Mouse (Mus musculus): ENCODE data around the gene 1700003E16Rik. TPM values are rescaled to one million over a fixed set of nuclear protein-coding genes. Genes with fewer than 3 reads are reported as not detected.

Gene 1700003E16Rik
- polyA plus RNA-seq, 1 experiment from 2014 or later, result 0.64 TPM

DNA sequence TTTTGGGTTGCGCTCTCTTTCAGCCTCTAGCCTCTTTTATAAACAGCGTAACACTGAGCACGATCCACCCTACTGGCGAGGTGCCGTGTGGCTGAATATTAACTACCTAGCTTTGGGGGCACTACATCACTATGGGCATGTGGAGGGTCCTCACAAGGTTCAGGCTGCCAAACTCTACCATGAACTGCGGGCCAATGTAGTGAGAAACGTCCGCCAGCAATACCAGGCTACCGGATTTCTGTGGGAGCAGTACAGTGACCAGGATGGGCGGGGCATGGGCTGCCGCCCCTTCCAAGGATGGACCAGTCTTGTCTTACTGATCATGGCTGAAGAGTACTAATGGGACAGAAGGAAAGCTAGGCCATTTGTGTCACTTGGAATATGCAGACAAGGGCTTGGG, 37.8 kb upstream of the 1700003E16Rik start:
- no peaks in the 10 kb centered on the region for H3K27me3 ChIP-seq (replicated peaks)
- H3K9me3 ChIP-seq, result no peaks in the 10 kb centered on the region
- no peak for ATAC-seq (ENCODE audit: extremely low read depth, insufficient number of reproducible peaks, low FRiP score, low TSS enrichment)
- H3K27ac ChIP-seq (replicated peaks), result no peak overlapping the region
- H3K36me3 ChIP-seq, result peaks cover 31% of the 10 kb centered on the region
- H3K9ac ChIP-seq, result no peak overlapping the region
- WGBS, result 83% methylated on average over 11 of the region's 11 CpGs
- no peak overlapping the region for H3K4me2 ChIP-seq
- H3K4me3 ChIP-seq, result no peak overlapping the region
- H3K4me1 ChIP-seq, result peaks cover 57% of the 10 kb centered on the region

DNA sequence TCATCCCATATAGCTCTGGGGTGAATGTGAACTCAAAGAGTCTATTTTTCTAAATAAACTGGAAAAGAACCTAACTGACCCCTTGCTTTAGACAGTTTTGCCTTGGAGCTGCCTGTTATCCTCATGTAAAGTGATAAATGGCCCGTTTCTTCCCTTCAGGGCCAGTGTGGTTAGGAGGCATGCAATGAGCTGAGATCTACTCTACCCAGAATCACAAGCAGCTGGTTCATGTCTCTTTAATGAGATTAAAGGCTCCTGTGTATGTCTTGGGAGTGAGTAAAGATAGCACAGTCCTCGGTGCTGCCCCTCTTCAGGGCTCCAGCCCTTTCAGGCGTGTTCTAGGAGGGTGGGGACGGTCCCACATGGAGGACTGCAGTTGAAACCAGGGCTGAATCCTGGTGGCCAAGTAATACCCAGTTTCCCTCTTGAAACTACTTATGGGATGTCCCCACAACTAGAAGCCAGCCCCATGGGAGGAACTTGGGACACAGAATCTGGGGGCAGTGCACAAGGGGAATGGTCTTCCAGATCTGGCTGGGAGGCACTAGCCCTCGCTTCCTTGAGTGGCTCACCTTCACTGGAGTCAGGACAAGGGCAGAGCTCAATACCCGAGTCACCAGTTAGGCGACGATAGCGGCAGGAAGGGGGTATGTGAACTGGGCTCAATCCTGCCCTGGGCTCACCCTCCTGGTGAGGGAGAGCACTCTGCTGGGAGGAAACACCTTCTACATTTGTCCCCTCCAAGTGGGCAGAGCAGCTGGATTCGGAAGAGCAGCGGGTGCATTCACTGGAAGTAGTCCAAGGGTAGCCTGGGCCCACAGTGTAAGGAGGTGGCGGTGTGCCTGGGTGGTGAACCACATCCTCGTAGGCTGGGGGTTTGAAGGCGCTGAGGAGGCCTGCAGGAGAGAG, 37.1 kb upstream of the 1700003E16Rik start:
- no peak overlapping the region for H3K4me3 ChIP-seq
- no peak for ATAC-seq (ENCODE audit: extremely low read depth, insufficient number of reproducible peaks, low FRiP score, low TSS enrichment)
- H3K4me2 ChIP-seq, result no peak overlapping the region
- peaks cover 60% of the 10 kb centered on the region for H3K4me1 ChIP-seq
- no peaks in the 10 kb centered on the region for H3K27me3 ChIP-seq (replicated peaks)
- H3K9me3 ChIP-seq, result no peaks in the 10 kb centered on the region
- 0 out of 2 replicates have a peak overlapping the region, but pooled peaks have one; percentile 20 for H3K27ac ChIP-seq (replicated peaks)
- 74% methylated on average over 14 of the region's 14 CpGs for WGBS
- H3K36me3 ChIP-seq, result peaks cover 36% of the 10 kb centered on the region
- H3K9ac ChIP-seq, result peak overlapping the region; percentile 93; the same call in 1 of the 2 replicates

DNA sequence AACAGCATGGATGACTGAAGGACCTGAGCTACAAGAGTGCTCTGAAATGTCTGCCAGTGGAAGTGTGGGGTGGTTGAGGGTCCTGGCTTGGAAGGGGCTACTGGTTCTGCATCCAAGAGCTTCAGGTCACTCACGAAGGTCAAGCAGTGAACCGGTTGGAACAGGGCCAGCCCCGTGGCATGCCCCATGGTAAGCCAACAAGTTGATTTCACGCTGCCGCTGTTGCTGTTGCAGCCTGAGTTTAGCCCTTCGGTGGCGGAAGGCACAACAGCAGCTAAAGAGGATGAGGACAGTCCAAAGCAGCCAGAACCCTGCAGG, 36.5 kb upstream of the 1700003E16Rik start:
- peak overlapping the region; percentile 99 for H3K4me2 ChIP-seq
- 75% methylated on average over 7 of the region's 7 CpGs for WGBS
- H3K4me1 ChIP-seq, result peaks cover 60% of the 10 kb centered on the region
- peak overlapping the region; percentile 80; the same call in 1 of the 2 replicates for H3K4me3 ChIP-seq
- H3K27me3 ChIP-seq (replicated peaks), result no peaks in the 10 kb centered on the region
- no peaks in the 10 kb centered on the region for H3K9me3 ChIP-seq
- H3K36me3 ChIP-seq, result peaks cover 36% of the 10 kb centered on the region
- no peak for ATAC-seq (ENCODE audit: extremely low read depth, insufficient number of reproducible peaks, low FRiP score, low TSS enrichment)
- H3K9ac ChIP-seq, result peak overlapping the region; percentile 93
- no peak overlapping the region for H3K27ac ChIP-seq (replicated peaks)

GRCm38 (mm10) chr6:83120930-83121862, 35.0 kb upstream of the 1700003E16Rik start, which contains the start of gene Wbp1:
Gene Wbp1 (minus strand): TSS chr6:83121559.
- Histone ChIP-seq H3K4me3 (peak within 1 kb of the TSS; percentile 80), H3K4me2 (peak within 1 kb of the TSS; percentile 99), H3K4me1 (peaks cover 58% of the 10 kb centered on the region), H3K27me3 (replicated peaks) (no peaks in the 10 kb centered on the region), H3K9me3 (no peaks in the 10 kb centered on the region), H3K9ac (peak within 1 kb of the TSS; percentile 94), H3K36me3 (peaks cover 36% of the 10 kb centered on the region), H3K27ac (replicated peaks) (peak within 1 kb of the TSS; percentile 95)
- under 1% methylated on average over 38 of the region's 38 CpGs for WGBS
- peak; percentile 86 for ATAC-seq (ENCODE audit: extremely low read depth, insufficient number of reproducible peaks, low FRiP score, low TSS enrichment)

- peak; percentile 51 for ATAC-seq (ENCODE audit: extremely low read depth, insufficient number of reproducible peaks, low FRiP score, low TSS enrichment)
- Histone ChIP-seq H3K4me2 (peak overlapping the region; percentile 99), H3K4me3 (peak overlapping the region; percentile 80), H3K27me3 (replicated peaks) (no peaks in the 10 kb centered on the region), H3K27ac (replicated peaks) (peak overlapping the region; percentile 95), H3K4me1 (peaks cover 49% of the 10 kb centered on the region), H3K9me3 (no peaks in the 10 kb centered on the region), H3K9ac (peak overlapping the region; percentile 94), H3K36me3 (peaks cover 32% of the 10 kb centered on the region)
- WGBS, result 2% methylated on average over 52 of the region's 52 CpGs
These were observed 34.1 kb upstream of the 1700003E16Rik start for GRCm38 (mm10) chr6:83121863-83122710.

DNA sequence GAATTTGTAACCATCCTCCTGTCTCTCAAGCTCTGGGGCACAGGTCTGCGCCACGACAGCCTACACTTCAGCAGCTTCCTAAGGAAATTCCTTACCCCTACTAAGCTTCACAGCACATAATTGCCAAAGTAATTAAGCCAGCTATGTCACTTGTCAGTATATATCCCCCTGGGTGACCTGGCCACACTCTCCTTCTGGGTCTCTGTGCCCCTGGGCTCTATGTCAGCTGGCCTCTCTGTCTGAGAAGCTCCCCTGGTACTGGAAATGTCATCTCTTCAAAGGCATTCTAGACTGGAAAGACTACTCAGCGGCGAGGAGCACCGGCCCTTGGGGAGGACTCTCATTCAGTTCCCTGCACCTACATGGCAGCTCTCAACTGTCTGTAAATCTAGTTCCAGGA, 33.2 kb upstream of the 1700003E16Rik start:
- 84% methylated on average over 5 of the region's 5 CpGs for WGBS
- peak overlapping the region; percentile 80 for H3K4me3 ChIP-seq
- H3K27ac ChIP-seq (replicated peaks), result no peak overlapping the region
- H3K27me3 ChIP-seq (replicated peaks), result no peaks in the 10 kb centered on the region
- H3K36me3 ChIP-seq, result peaks cover 23% of the 10 kb centered on the region
- ATAC-seq (ENCODE audit: extremely low read depth, insufficient number of reproducible peaks, low FRiP score, low TSS enrichment), result no peak
- H3K4me1 ChIP-seq, result peaks cover 45% of the 10 kb centered on the region
- H3K9me3 ChIP-seq, result no peaks in the 10 kb centered on the region
- H3K9ac ChIP-seq, result peak overlapping the region; percentile 94; the same call in 1 of the 2 replicates
- peak overlapping the region; percentile 99 for H3K4me2 ChIP-seq

DNA sequence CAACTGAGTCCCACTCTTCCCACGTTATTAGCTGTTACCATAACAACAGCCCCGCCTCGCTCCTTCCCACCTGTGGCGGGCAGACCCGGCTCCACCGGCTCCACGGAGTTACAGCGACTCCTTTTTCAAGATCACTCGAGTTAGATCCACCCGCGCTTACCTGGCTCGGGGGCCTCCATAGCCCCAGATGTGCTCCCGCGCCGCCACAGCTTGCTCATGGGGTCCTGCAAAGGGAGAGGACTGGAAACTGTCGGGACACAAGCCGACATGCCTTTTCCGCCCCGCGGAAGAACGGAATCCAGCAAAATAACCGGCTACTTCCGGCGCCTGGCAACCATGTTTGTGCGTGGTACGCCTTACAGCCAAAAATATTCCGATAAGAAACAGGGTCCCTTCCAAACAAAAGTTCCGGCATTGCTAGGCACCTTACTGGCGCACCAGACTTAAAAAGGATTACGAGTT, 31.3 kb upstream of the 1700003E16Rik start:
- under 1% methylated on average over 30 of the region's 30 CpGs for WGBS
- ATAC-seq (ENCODE audit: extremely low read depth, insufficient number of reproducible peaks, low FRiP score, low TSS enrichment), result no peak

DNA sequence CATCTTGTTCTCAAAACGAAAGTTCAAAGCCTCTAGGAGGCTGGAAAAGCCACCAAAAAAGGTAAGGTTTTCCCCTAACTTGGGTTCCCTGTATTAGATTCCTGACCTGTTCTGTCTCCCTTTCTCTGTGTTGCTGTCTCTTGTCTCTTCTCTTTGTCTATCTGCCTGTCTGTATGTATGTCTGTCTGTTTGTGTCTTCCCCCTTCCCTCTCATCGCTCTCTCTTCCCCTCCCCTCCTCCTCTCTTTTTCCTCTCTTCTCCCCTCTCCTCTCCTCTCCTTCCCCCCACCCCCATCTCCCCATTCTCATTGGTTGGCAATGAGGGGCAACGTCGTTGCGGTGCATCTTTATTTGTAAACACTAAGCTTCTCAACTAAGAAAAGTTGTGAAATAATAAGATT, 30.9 kb upstream of the 1700003E16Rik start, which contains the start of gene Ino80b:
Gene Ino80b (minus strand): TSS at position 101 of the 400 bp plus-strand sequence.
- 29% methylated on average over 5 of the region's 5 CpGs for WGBS
- H3K4me3 ChIP-seq, result peak within 1 kb of the TSS; percentile 77
- ATAC-seq (ENCODE audit: extremely low read depth, insufficient number of reproducible peaks, low FRiP score, low TSS enrichment), result no peak

More for the DNA sequence above, 31.3 kb upstream of the 1700003E16Rik start:
- Histone ChIP-seq H3K4me2 (peak overlapping the region; percentile 96), H3K9me3 (no peaks in the 10 kb centered on the region), H3K27me3 (replicated peaks) (no peaks in the 10 kb centered on the region), H3K4me1 (peaks cover 36% of the 10 kb centered on the region), H3K4me3 (peak overlapping the region; percentile 77), H3K9ac (peak overlapping the region; percentile 88), H3K27ac (replicated peaks) (peak overlapping the region; percentile 46), H3K36me3 (0 out of 2 replicates have a peak, but pooled peaks cover 5% of the 10 kb centered on the region)

DNA sequence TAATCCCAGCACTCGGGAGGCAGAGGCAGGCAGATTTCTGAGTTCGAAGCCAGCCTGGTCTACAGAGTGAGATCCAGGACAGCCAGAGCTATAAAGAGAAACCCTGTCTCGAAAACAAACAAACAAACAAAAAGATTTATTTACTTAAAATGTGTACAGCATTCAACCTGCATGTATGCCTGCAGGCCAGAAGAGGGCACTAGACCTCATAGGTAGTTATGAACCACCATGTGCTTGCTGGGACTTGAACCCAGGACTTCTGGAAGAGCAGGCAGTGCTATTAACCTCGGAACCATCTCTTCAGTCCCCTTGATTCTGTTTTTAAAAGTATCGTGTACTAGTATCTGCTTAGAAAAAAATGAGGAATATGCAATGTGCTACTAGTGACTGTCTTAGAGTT, 28.8 kb upstream of the 1700003E16Rik start:
- Histone ChIP-seq H3K9me3 (no peaks in the 10 kb centered on the region), H3K4me2 (no peak overlapping the region), H3K9ac (no peak overlapping the region), H3K4me1 (peaks cover 22% of the 10 kb centered on the region), H3K27ac (replicated peaks) (no peak overlapping the region), H3K27me3 (replicated peaks) (no peaks in the 10 kb centered on the region), H3K36me3 (0 out of 2 replicates have a peak, but pooled peaks cover 5% of the 10 kb centered on the region), H3K4me3 (no peak overlapping the region)
- no peak for ATAC-seq (ENCODE audit: extremely low read depth, insufficient number of reproducible peaks, low FRiP score, low TSS enrichment)
- WGBS, result 89% methylated on average over 5 of the region's 5 CpGs

More for the DNA sequence above, 30.9 kb upstream of the 1700003E16Rik start, which contains the start of gene Ino80b:
- H3K36me3 ChIP-seq, result 0 out of 2 replicates have a peak, but pooled peaks cover 5% of the 10 kb centered on the region
- H3K4me2 ChIP-seq, result peak within 1 kb of the TSS; percentile 96
- peak within 1 kb of the TSS; percentile 88 for H3K9ac ChIP-seq
- H3K4me1 ChIP-seq, result peaks cover 31% of the 10 kb centered on the region
- H3K27me3 ChIP-seq (replicated peaks), result no peaks in the 10 kb centered on the region
- H3K27ac ChIP-seq (replicated peaks), result peak within 1 kb of the TSS; percentile 46
- H3K9me3 ChIP-seq, result no peaks in the 10 kb centered on the region

DNA sequence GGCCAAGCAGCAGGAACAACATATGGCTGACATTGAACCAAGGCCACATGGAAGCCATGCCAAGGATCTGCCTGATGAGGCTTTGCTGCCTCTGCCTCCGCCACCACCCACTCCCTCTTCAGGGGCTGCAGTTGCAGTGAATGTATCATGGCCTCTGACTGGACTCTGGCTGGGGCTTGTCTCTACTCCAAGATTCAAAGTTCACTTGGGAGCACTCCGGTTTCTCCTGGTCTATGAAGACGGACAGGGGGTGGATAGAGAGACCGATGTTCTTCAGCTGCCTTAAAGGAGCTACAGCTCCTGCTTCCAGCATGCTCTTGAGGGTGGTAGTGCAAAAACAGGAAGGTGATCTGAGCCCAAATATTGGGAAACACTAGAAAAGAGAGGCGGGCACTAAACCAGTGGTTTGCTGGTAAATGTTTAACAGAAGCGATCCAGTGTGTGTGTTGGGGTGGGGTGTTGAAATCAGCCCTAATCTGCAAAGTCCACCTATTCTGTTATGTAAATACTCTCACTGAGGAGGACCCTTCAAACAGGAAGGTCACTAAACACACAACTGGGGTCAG, 24.7 kb upstream of the 1700003E16Rik start:
- Histone ChIP-seq H3K9me3 (no peaks in the 10 kb centered on the region), H3K27ac (replicated peaks) (no peak overlapping the region), H3K27me3 (replicated peaks) (peaks cover 5% of the 10 kb centered on the region; the same call in 1 of the 2 replicates), H3K4me1 (peaks cover 18% of the 10 kb centered on the region), H3K9ac (no peak overlapping the region), H3K4me2 (no peak overlapping the region), H3K4me3 (no peak overlapping the region), H3K36me3 (no peaks in the 10 kb centered on the region)
- ATAC-seq (ENCODE audit: extremely low read depth, insufficient number of reproducible peaks, low FRiP score, low TSS enrichment), result no peak
- 73% methylated on average over 6 of the region's 6 CpGs for WGBS
